Mouse (Mus musculus) spleen, adult 2 months (tissue): ENCODE results near the gene Icos.

ENCODE experiments used
- CTCF ChIP-seq: fragments of 200-500 bp; IDR thresholded peaks from 2 replicates; pipeline ENCODE4 v1.5.1; 2011; ENCODE audit warnings: mild to moderate bottlenecking, inconsistent platforms; ENCODE audit not compliant: insufficient read depth, insufficient read length, insufficient replicate concordance; ENCODE audit errors: extremely low read depth
- POLR2A ChIP-seq: fragments of 200-500 bp; IDR thresholded peaks from 2 replicates; pipeline ENCODE4 v1.6.1; 2011; ENCODE audit warnings: low read depth, low read length, inconsistent platforms

DNA sequence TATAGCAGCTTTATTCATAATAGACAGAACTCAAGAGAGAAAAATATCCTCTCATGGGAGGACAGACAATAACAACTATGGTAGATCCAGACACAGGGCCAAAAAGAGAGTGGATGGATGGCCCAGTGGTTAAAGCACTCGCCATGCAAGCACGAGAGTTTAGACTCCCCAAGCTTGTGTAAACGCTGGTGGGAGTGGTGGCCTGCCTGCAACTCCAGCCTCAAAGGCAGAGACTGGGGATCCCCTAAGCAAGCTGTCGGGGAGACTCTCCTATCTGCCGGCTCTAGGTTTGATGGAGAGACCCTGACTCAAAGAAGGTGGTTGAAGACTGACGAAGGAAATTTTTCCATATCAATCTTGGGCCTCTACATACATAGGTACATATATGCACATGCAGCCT, 21.5 kb upstream of the Icos start:
- TF ChIP-seq CTCF (no peak), POLR2A (no peak)
